In genomic region chr11:4147098-4147497, GRCm38 (mm10) we compare ENCODE assay signal across 1 mouse cellular context.
TF ChIP-seq lines count a peak whose summit lies in the region.

No protein-coding gene starts in this region.

TF ChIP-seq in myocyte, 11 proteins besides CTCF, POLR2A, EP300 and RAD21 (continued from another document):
- peak; percentile 67 for TF ChIP-seq TCF3 (IDR thresholded peaks at IDR 0.05; ENCODE audit: insufficient read length, low read depth)
TF ChIP-seq in myocyte: peak in this region for 3.
